Mouse (Mus musculus) limb, embryonic 13.5 days (tissue): ENCODE data around the gene Prickle1. TPM values are rescaled to one million over a fixed set of nuclear protein-coding genes. Genes with fewer than 3 reads are reported as not detected.

ENCODE experiments used
- ATAC-seq: fragments of 200-750 bp; cut with Nextera tagmentation; 2 replicates; pipeline ENCODE4 v1.8.0; 2017; ENCODE audit warnings: low read depth, moderate number of reproducible peaks, moderate TSS enrichment; ENCODE audit not compliant: low FRiP score
- H3K27ac ChIP-seq: fragments of 300-500 bp; sonication (generic); 2 replicates; pipeline ENCODE4 v1.5.1; 2015; ENCODE audit warnings: inconsistent platforms, mild to moderate bottlenecking, moderate library complexity
- H3K27me3 ChIP-seq: fragments of 300-500 bp; sonication (generic); 2 replicates; pipeline ENCODE4 v1.6.1; 2015; ENCODE audit warnings: mild to moderate bottlenecking, inconsistent platforms
- H3K36me3 ChIP-seq: fragments of 300-500 bp; sonication (generic); 2 replicates; pipeline ENCODE4 v1.6.1; 2015; ENCODE audit warnings: inconsistent platforms, mild to moderate bottlenecking, moderate library complexity
- H3K4me1 ChIP-seq: fragments of 300-500 bp; sonication (generic); 2 replicates; pipeline ENCODE4 v1.6.1; 2015; ENCODE audit warnings: inconsistent platforms
- H3K4me2 ChIP-seq: fragments of 300-500 bp; sonication (generic); replicated peaks from 2 replicates; pipeline ENCODE4 v1.6.1; 2015; ENCODE audit warnings: inconsistent platforms, mild to moderate bottlenecking, moderate library complexity
- H3K4me3 ChIP-seq: fragments of 300-500 bp; sonication (generic); 2 replicates; pipeline ENCODE4 v1.5.1; 2015; ENCODE audit warnings: moderate library complexity, mild to moderate bottlenecking, inconsistent platforms
- H3K9ac ChIP-seq: fragments of 300-500 bp; sonication (generic); 2 replicates; pipeline ENCODE4 v1.6.1; 2015; ENCODE audit warnings: mild to moderate bottlenecking, inconsistent platforms
- H3K9me3 ChIP-seq: fragments of 300-500 bp; sonication (generic); 2 replicates; pipeline ENCODE4 v1.6.1; 2016; ENCODE audit warnings: inconsistent platforms
- WGBS: fragments of 180-500 bp; shearing (Covaris S2); methylation state at CpG from one replicate; pipeline ENCODE4 v1.1.7; 2015; 5-methylcytosine and 5-hydroxymethylcytosine counted together
- polyA plus RNA-seq: library from polyadenylated mRNA; unstranded; fragments of >200 nt; fragmentation: Nextera tagmentation; extraction: Ambion mirVana; gene quantifications from 2 replicates; pipeline ENCODE4 v1.2.1, GENCODE M21; 2015

Gene Prickle1
- polyA plus RNA-seq, 1 experiment from 2014 or later: 57.2 TPM

GRCm38 (mm10) chr15:93615031-93615430, 19.3 kb upstream of the Prickle1 start:
- no peaks in the 10 kb centered on the region; the same call in 1 of the 2 replicates for H3K36me3 ChIP-seq
- H3K27me3 ChIP-seq: 0 out of 2 replicates have a peak, but pooled peaks cover 3% of the 10 kb centered on the region
- ATAC-seq: no peak
- no peak overlapping the region for H3K4me2 ChIP-seq
- WGBS: 85% methylated on average over 3 of the region's 3 CpGs
- peaks cover 14% of the 10 kb centered on the region for H3K9me3 ChIP-seq
- no peak overlapping the region for H3K27ac ChIP-seq
- H3K4me3 ChIP-seq: no peak overlapping the region
- no peak overlapping the region for H3K9ac ChIP-seq
- peaks cover 46% of the 10 kb centered on the region for H3K4me1 ChIP-seq

- Histone ChIP-seq H3K4me2 (no peak overlapping the region), H3K27me3 (0 out of 2 replicates have a peak, but pooled peaks cover 3% of the 10 kb centered on the region), H3K27ac (no peak overlapping the region), H3K9ac (no peak overlapping the region), H3K9me3 (peaks cover 14% of the 10 kb centered on the region), H3K36me3 (no peaks in the 10 kb centered on the region; the same call in 1 of the 2 replicates), H3K4me1 (peaks cover 34% of the 10 kb centered on the region), H3K4me3 (no peak overlapping the region)
- no peak for ATAC-seq
- WGBS: 49% methylated on average over 3 of the region's 3 CpGs
Measured at GRCm38 (mm10) chr15:93613606-93614005, 17.9 kb upstream of the Prickle1 start.

DNA sequence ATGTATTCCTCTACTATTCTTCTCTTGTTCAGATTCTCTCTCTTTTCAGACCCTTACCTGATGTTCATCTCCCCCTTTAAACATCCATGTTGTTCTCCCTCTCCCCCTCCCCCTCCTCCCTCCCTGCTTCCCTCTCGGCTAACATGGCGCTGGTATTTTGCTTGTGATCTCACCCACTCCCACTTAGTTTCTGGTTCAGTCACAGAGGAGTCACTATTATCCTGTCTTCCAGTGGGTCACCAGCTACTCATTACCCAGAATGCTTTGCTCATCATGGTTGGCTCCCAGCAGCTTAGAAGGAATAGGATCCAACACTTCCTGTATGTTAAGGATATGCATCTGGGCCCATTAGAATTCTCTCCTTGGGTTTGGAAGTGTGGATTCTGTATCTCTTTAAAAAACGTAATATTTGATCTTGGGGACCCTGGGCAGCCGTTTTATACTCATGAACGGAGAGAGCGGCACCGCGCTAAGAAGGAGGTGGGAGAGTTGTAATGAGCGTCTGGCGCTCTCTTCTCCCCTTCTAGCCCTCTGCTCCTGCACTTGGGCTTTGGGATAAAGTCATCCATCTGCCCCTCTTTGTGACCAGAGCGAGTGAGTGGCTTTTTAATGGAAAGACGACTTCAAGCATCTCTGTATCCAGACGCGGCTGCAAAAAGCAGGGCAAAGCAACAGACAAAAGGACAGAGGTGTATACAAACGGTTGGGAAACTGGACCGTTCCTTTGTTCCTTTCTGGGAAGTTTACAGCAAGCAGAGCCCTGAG, 16.0 kb upstream of the Prickle1 start:
- H3K4me1 ChIP-seq: peaks cover 25% of the 10 kb centered on the region
- no peaks in the 10 kb centered on the region; the same call in 1 of the 2 replicates for H3K36me3 ChIP-seq
- H3K9me3 ChIP-seq: peaks cover 14% of the 10 kb centered on the region
- 81% methylated on average over 16 of the region's 16 CpGs for WGBS
- 0 out of 2 replicates have a peak, but pooled peaks cover 3% of the 10 kb centered on the region for H3K27me3 ChIP-seq
- H3K4me2 ChIP-seq: no peak overlapping the region
- no peak overlapping the region for H3K9ac ChIP-seq
- ATAC-seq: no peak; the same call in 1 of the 2 replicates
- no peak overlapping the region for H3K4me3 ChIP-seq
- no peak overlapping the region for H3K27ac ChIP-seq

DNA sequence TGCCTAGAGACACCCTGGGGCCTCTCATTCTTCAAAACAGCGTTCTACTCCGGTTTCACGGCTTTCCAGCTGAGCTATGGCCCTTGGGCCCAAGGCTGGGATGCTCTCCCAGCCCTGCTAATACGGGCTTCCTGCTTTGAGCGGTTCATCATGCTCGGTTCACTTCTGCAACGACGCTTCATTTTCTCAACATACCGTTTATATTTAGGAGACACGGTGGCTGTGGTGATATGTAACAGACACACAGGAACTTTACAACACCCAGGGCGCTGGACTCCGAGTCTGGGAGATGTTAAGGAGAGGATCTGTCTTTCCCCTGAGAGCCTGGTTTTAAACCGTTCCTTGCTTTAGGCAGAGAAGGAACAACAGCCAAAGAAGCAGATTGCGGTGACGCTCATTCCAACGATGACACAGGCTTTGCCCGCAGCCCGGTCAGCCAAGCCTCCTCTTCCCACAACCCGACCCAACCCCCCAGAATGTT, 15.1 kb upstream of the Prickle1 start:
- peaks cover 11% of the 10 kb centered on the region for H3K9me3 ChIP-seq
- no peak overlapping the region for H3K4me3 ChIP-seq
- no peak overlapping the region for H3K9ac ChIP-seq
- peak overlapping the region; percentile 15; the same call in 1 of the 2 replicates for H3K27ac ChIP-seq
- 0 out of 2 replicates have a peak overlapping the region, but pooled peaks have one; percentile 4 for H3K4me2 ChIP-seq
- 0 out of 2 replicates have a peak, but pooled peaks cover 3% of the 10 kb centered on the region for H3K27me3 ChIP-seq
- no peak for ATAC-seq
- peaks cover 25% of the 10 kb centered on the region for H3K4me1 ChIP-seq
- WGBS: 40% methylated on average over 19 of the region's 19 CpGs
- no peaks in the 10 kb centered on the region; the same call in 1 of the 2 replicates for H3K36me3 ChIP-seq

GRCm38 (mm10) chr15:93610288-93610687, 14.6 kb upstream of the Prickle1 start:
- no peak for ATAC-seq
- 86% methylated on average over 18 of the region's 18 CpGs for WGBS
- Histone ChIP-seq H3K4me1 (peaks cover 25% of the 10 kb centered on the region), H3K4me3 (no peak overlapping the region), H3K9me3 (peaks cover 6% of the 10 kb centered on the region), H3K27me3 (0 out of 2 replicates have a peak, but pooled peaks cover 3% of the 10 kb centered on the region), H3K4me2 (no peak overlapping the region), H3K9ac (no peak overlapping the region), H3K27ac (no peak overlapping the region), H3K36me3 (no peaks in the 10 kb centered on the region; the same call in 1 of the 2 replicates)

DNA sequence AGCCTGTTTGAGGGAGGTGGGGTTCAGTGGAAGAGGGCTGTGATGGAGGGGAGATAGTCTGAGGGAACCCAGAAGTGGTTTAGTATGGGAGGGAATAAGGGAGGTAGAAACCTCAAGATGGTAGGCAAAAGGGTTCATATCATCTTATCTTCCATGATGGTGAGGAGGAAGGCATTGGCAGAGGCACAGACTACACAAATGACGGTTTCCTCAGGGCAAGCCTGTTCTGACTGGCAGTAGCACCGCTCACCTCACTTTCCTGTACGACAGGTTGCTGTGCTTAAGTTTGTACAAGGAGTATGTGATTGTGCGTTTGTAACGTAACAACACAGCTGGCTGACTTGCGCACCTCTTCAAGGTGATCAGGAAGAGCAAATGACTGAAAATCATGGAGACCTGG, 7.2 kb upstream of the Prickle1 start:
- WGBS: 85% methylated on average over 6 of the region's 6 CpGs
- H3K9ac ChIP-seq: no peak overlapping the region
- H3K9me3 ChIP-seq: no peaks in the 10 kb centered on the region
- no peaks in the 10 kb centered on the region for H3K4me1 ChIP-seq
- H3K36me3 ChIP-seq: no peaks in the 10 kb centered on the region
- no peak overlapping the region for H3K27ac ChIP-seq
- no peak overlapping the region for H3K4me2 ChIP-seq
- H3K27me3 ChIP-seq: no peaks in the 10 kb centered on the region
- ATAC-seq: no peak
- H3K4me3 ChIP-seq: no peak overlapping the region

DNA sequence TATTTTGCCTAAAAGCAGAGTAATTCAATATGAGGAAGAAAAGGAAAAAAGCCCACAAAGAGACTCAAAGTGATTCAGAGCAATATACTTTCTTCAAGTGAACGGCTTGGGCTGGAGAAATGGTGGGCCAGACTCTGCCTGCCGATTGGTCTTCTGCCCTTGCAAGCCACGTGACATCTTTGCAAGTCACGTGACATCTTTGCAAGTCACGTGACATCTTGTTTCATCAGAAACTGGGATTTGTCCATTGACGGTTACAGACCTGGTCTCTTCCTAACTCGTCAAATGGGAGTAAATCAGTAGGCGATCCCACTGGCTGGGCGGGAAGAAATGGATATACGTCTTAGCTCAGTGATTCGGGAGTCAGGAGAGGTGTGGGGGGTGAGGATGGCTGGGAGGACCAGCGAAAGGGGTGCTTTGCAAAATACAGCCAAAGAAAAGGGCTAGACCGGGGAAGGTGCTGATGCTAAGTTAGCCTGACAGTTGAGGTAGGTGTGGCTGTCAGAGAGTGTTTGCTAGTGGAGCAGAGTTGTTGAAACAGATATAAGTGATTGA, 5.8 kb upstream of the Prickle1 start:
- WGBS: 90% methylated on average over 13 of the region's 13 CpGs
- H3K4me2 ChIP-seq: no peak overlapping the region
- no peak for ATAC-seq
- H3K27me3 ChIP-seq: no peaks in the 10 kb centered on the region
- no peaks in the 10 kb centered on the region for H3K9me3 ChIP-seq
- peaks cover 7% of the 10 kb centered on the region for H3K4me1 ChIP-seq
- no peak overlapping the region for H3K9ac ChIP-seq
- no peaks in the 10 kb centered on the region for H3K36me3 ChIP-seq
- no peak overlapping the region for H3K27ac ChIP-seq
- H3K4me3 ChIP-seq: no peak overlapping the region

DNA sequence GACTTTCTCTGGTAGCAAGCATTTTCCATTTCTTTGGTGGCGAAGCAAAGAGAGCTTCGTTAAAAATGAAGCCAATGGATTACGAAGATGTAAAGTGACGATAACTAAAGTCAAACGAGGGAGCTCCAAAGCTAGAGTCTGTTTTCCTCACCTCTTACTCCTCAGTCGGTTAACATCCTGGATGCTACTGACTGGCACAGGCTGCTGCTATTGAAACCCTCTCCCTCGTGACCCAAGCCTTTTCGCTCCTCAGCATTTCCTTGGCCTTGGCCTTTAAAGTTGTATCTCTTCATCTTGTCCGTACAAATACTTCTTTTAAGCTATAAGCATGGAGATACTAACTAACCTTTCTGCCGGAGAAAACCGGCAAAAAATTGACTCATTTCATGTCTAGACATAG, 1.3 kb upstream of the Prickle1 start:
- Histone ChIP-seq H3K27ac (peak overlapping the region; percentile 35; the same call in 1 of the 2 replicates), H3K4me2 (peak overlapping the region; percentile 77), H3K27me3 (no peaks in the 10 kb centered on the region), H3K9ac (peak overlapping the region; percentile 99; the same call in 1 of the 2 replicates), H3K9me3 (no peaks in the 10 kb centered on the region), H3K4me1 (peaks cover 31% of the 10 kb centered on the region), H3K4me3 (peak overlapping the region; percentile 93), H3K36me3 (no peaks in the 10 kb centered on the region)
- whole genome bisulfite sequencing: 60% methylated on average over 11 of the region's 11 CpGs
- ATAC-seq: no peak

DNA sequence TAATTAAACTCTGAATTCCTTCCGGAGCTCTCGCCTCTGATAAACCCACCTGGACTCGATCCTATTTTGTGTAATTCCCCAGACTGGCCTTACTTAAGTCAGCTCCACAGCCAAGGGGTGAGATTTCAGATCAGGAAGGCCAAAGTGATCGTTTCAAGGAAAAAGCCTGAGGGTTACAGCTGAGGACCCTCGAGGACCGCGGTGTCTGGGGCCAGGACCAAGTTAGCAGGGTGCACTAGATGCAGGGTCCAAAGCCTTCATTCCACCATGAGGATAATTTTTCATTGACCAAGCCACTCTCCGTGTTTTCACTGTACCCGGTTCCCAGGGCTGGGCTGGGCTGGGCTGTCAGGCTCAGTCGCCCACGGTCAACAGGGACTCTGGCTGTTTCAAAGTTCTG, 594 bp upstream of the Prickle1 start:
- Histone ChIP-seq H3K36me3 (no peaks in the 10 kb centered on the region), H3K9ac (peak overlapping the region; percentile 99), H3K4me2 (peak overlapping the region; percentile 77), H3K9me3 (no peaks in the 10 kb centered on the region), H3K4me1 (peaks cover 38% of the 10 kb centered on the region), H3K27ac (peak overlapping the region; percentile 99), H3K27me3 (no peaks in the 10 kb centered on the region), H3K4me3 (peak overlapping the region; percentile 93)
- 0% methylated on average over 11 of the region's 11 CpGs for WGBS
- peak; percentile 52 for ATAC-seq

GRCm38 (mm10) chr15:93594888-93595698, 598 bp downstream of the Prickle1 start:
- Histone ChIP-seq H3K36me3 (no peaks in the 10 kb centered on the region), H3K27me3 (no peaks in the 10 kb centered on the region), H3K4me2 (peak overlapping the region; percentile 77), H3K27ac (peak overlapping the region; percentile 99), H3K4me1 (peaks cover 50% of the 10 kb centered on the region), H3K4me3 (peak overlapping the region; percentile 93), H3K9ac (peak overlapping the region; percentile 99), H3K9me3 (no peaks in the 10 kb centered on the region)
- under 1% methylated on average over 63 of the region's 64 CpGs for WGBS
- ATAC-seq: peak; percentile 30; the same call in 1 of the 2 replicates

DNA sequence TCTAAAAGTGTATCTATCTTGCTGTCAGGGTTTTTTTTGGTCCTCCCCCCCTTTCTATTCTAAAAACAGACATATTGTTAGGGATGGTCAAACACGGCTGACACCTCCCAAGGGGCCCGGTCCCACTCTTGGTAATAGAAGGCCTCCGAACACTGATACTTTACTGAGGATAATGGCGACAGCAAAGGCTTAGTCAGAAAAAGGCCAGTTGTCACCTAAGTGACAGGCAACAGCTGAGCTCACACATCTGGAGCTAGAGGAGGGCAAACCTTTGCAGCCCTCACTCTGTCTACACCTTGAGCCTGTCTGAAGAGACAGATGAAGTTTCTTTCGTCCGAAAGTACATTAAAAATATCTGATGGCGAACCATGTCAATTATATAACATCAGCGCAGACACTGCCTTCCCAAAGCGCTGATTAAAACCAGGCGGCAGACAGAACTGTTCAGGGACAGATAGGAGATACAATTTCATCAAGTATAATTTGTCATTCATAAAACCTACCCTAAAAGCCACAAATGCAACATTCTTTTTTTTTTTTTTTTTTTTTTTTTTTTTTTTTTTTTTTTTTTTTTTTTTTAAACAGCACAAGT, 1.3 kb downstream of the Prickle1 start:
- ATAC-seq: no peak
- Histone ChIP-seq H3K27me3 (no peaks in the 10 kb centered on the region), H3K4me2 (peak overlapping the region; percentile 77), H3K9me3 (no peaks in the 10 kb centered on the region), H3K27ac (peak overlapping the region; percentile 99), H3K4me3 (peak overlapping the region; percentile 93), H3K36me3 (no peaks in the 10 kb centered on the region), H3K9ac (peak overlapping the region; percentile 99), H3K4me1 (peaks cover 57% of the 10 kb centered on the region)
- WGBS: 7% methylated on average over 10 of the region's 10 CpGs
